Mouse (Mus musculus): ENCODE results near the gene Apoa1.

DNA sequence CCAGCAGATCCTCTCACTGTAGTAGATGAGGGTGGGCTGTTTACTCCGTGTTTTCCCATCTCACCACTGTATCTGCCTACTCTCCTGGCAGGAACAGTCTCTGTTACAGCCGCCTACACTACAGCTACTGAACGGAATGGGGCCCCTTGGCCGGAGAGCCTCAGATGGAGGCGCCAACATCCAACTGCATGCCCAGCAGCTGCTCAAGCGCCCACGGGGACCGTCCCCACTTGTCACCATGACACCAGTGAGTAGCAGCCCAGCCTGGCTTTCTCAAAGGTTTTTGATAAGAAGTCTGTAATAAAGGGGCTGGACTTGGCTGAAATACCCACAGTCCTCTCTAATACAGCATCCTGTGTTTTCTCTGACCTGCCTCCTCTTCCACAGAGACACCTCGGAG is 29.9 kb upstream of the Apoa1 start:
- no peak for TF ChIP-seq CTCF (IDR thresholded peaks at IDR 0.05; ENCODE audit: insufficient read depth, low read depth, low read length)
- no peak for TF ChIP-seq POLR2A (IDR thresholded peaks at IDR 0.05; ENCODE audit: insufficient read depth, low read depth, low read length)

Data from olfactory bulb, adult 2 months (tissue).